Mouse (Mus musculus): Measurements from ENCODE around the gene Gm20765. TPM values are rescaled to one million over a fixed set of nuclear protein-coding genes. Genes with fewer than 3 reads are reported as not detected.

Gene Gm20765
- polyA plus RNA-seq, 1 experiment from 2014 or later: not detected

Other genes starting within 250 kb of the Gm20765 start
- not detected in 2 replicates for gene Gm21293, start 42.5 kb upstream of the Gm20765 start, polyA plus RNA-seq (2016; fragmentation: Nextera tagmentation; extraction: Ambion mirVana)
- gene Gm6763, start 34.0 kb upstream of the Gm20765 start, polyA plus RNA-seq (2016; fragmentation: Nextera tagmentation; extraction: Ambion mirVana): not detected in 2 replicates
- gene Gm8764, start 25.5 kb upstream of the Gm20765 start, polyA plus RNA-seq (2016; fragmentation: Nextera tagmentation; extraction: Ambion mirVana): not detected in 2 replicates
- gene Gm21304, start 17.0 kb upstream of the Gm20765 start, polyA plus RNA-seq (2016; fragmentation: Nextera tagmentation; extraction: Ambion mirVana): not detected in 2 replicates
- not detected in 2 replicates for gene Gm21312, start 8.5 kb upstream of the Gm20765 start, polyA plus RNA-seq (2016; fragmentation: Nextera tagmentation; extraction: Ambion mirVana)
- not detected in 2 replicates for gene Gm4340, start 8.5 kb downstream of the Gm20765 start, polyA plus RNA-seq (2016; fragmentation: Nextera tagmentation; extraction: Ambion mirVana)

Data from heart, embryonic 12.5 days (tissue).